In the genomic region with DNA sequence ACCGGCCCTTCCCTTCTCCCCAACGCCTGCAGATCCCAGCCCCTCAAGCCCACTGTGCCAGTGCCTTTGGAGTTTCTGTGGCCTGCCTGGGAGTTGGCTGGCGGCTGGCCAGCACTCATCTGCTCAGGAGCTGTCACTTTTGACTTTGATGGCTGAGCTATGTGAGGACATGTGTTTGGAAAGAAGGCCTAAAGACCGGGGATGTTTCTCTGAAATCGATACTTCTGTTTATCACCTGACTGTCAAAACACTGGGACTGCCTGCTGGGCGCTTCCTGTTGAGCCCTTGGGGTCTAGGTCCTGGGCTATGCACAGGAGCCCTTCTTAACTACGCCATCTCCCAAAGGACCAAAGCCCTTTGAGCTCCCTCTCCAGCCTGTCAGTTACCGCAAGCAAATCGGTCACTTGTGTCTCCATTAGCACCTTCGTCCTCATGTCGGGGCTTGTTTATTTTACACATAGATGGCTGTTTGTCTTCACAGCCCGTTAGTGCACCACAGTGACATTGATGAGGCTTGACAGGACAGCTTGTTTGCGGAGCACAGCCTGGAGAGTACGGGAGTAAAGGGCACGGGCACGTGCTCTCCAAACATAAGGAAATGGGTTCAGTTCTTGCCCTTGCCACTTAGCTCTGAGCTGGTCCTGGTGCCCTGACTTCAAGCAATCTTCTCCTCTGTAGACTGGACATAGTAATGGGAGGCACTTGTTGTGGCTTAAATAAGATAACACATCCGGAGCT, we compare ENCODE assay signal across 15 mouse cellular contexts. TPM values are rescaled to one million over a fixed set of nuclear protein-coding genes. Genes with fewer than 3 reads are reported as not detected.
DNase-seq lines count a peak whose midpoint lies in the region; ATAC-seq and TF ChIP-seq lines count a peak whose summit lies in the region.
"Had no signal": no experiment of that assay in that cellular context is flagged by ENCODE, and none has a peak within 500 bp of the region (broad histone marks: within the 10 kb centered on the region; RNA-seq: fewer than 3 reads in every experiment).

No protein-coding gene starts in this region.

- peak overlapping the region; percentile 6 for H3K27ac ChIP-seq in heart, embryonic 16.5 days (ENCODE audit: low read length)
- H3K27ac ChIP-seq in limb, embryonic 10.5 days: peak overlapping the region; percentile 38; the same call in 1 of the 2 replicates
- H3K27ac ChIP-seq: lung, embryonic 15.5 days; midbrain, embryonic 15.5 days had no signal

- intact Hi-C loops in heart, postnatal 36 days (cut with DNase I): no loop called here

- H3K36me3 ChIP-seq in heart, embryonic 16.5 days (ENCODE audit: control insufficient read depth, insufficient read depth): no peaks in the 10 kb centered on the region
- H3K36me3 ChIP-seq in limb, embryonic 10.5 days: no peaks in the 10 kb centered on the region
- H3K36me3 ChIP-seq: lung, embryonic 15.5 days; midbrain, embryonic 15.5 days had no signal

- H3K27me3 ChIP-seq in heart, embryonic 16.5 days (ENCODE audit: control insufficient read depth, insufficient read depth, low read length): no peaks in the 10 kb centered on the region
- no peaks in the 10 kb centered on the region for H3K27me3 ChIP-seq in limb, embryonic 10.5 days (ENCODE audit: low read depth, poor library complexity, severe bottlenecking)
- H3K27me3 ChIP-seq: lung, embryonic 15.5 days; midbrain, embryonic 15.5 days had no signal

- H3K9me3 ChIP-seq in heart, embryonic 16.5 days (replicated peaks; ENCODE audit: control insufficient read depth, low read length): no peaks in the 10 kb centered on the region; the same call in 1 of the 2 replicates
- no peaks in the 10 kb centered on the region for H3K9me3 ChIP-seq in limb, embryonic 10.5 days (replicated peaks)
- H3K9me3 ChIP-seq: lung, embryonic 15.5 days; midbrain, embryonic 15.5 days had no signal

- WGBS in heart, embryonic 16.5 days: 17% methylated on average over 17 of the region's 17 CpGs
- WGBS in limb, embryonic 10.5 days: 22% methylated on average over 17 of the region's 17 CpGs

- H3K4me1 ChIP-seq in heart, embryonic 16.5 days (ENCODE audit: control insufficient read depth, insufficient read depth, low read length): peaks cover 16% of the 10 kb centered on the region
- peaks cover 44% of the 10 kb centered on the region for H3K4me1 ChIP-seq in limb, embryonic 10.5 days

- ATAC-seq in heart, embryonic 16.5 days (replicated peaks; ENCODE audit: extremely low read depth, insufficient read depth, low FRiP score): peak; percentile 38
- ATAC-seq: midbrain, embryonic 15.5 days had no signal

- 0 out of 2 replicates have a peak overlapping the region, but pooled peaks have one; percentile 39 for H3K9ac ChIP-seq in heart, embryonic 16.5 days (ENCODE audit: low read length)
- H3K9ac ChIP-seq: lung, embryonic 15.5 days; midbrain, embryonic 15.5 days had no signal

- DNase-seq in heart, postnatal 36 days: no peak
- peak; percentile 81 for DNase-seq in brain, embryonic 14.5 days (ENCODE audit: low read depth)
- DNase-seq in embryo, embryonic 11 days: peak; percentile 55
- DNase-seq in limb, embryonic 10.5 days (ENCODE audit: low spot score): no peak
- DNase-seq in frontal cortex, adult 2 months (ENCODE audit: extremely low spot score in 1 of 2, low spot score in 1 of 2): no peak
- DNase-seq in testis, postnatal 14 days (ENCODE audit: low spot score): no peak
- DNase-seq in kidney, postnatal 14 days: no peak
- DNase-seq: adrenal gland, postnatal 14 days; cerebellum, adult 11 months; kidney, adult 18-20 months; layer of hippocampus, adult 9-11 months had no signal

- TF ChIP-seq POLR2A in brain, embryonic 14.5 days (IDR thresholded peaks at IDR 0.05; ENCODE audit: borderline replicate concordance, extremely low read depth, insufficient read depth, insufficient read length, poor library complexity, severe bottlenecking): no peak

- peak overlapping the region; percentile 24 for H3K4me2 ChIP-seq in heart, embryonic 16.5 days (ENCODE audit: low read depth, low read length)
- H3K4me2 ChIP-seq: lung, embryonic 15.5 days; midbrain, embryonic 15.5 days had no signal

- TF ChIP-seq CTCF in brain, embryonic 14.5 days (IDR thresholded peaks at IDR 0.05; ENCODE audit: borderline replicate concordance, extremely low read depth, insufficient read depth, insufficient read length): no peak

- no peak overlapping the region for H3K4me3 ChIP-seq in heart, embryonic 16.5 days (ENCODE audit: low read length)
- no peak overlapping the region for H3K4me3 ChIP-seq in limb, embryonic 10.5 days
- H3K4me3 ChIP-seq: erythroblast, embryonic 14.5 days; lung, embryonic 15.5 days; midbrain, embryonic 15.5 days had no signal

RNA-seq across cellular contexts. Expression of a gene that starts 5.4 kb away (rescaled TPM):
- 0.54 TPM in 1 of 2 replicates, not detected in the other for polyA plus RNA-seq in heart, embryonic 16.5 days (2015; fragmentation: Nextera tagmentation; extraction: Ambion mirVana)
- not detected for total RNA-seq in heart, postnatal 36 days (2021)
- 0.08 and 0.10 TPM in 2 replicates for polyA plus RNA-seq in brain, embryonic 14.5 days (2012; rRNA removed)
- polyA plus RNA-seq in limb, embryonic 10.5 days (2016; fragmentation: Nextera tagmentation; extraction: Ambion mirVana): 0.45 TPM in 1 of 2 replicates, not detected in the other
- 0.27 and 0.38 TPM in 2 replicates for polyA plus RNA-seq in frontal cortex, adult 2 months (2012; rRNA removed)
- polyA plus RNA-seq: lung, embryonic 15.5 days; midbrain, embryonic 15.5 days had no signal

RNA-seq across cellular contexts. Expression of a gene that starts 30.5 kb away (rescaled TPM):
- 8.0 and 9.1 TPM in 2 replicates for polyA plus RNA-seq in heart, embryonic 16.5 days (2015; fragmentation: Nextera tagmentation; extraction: Ambion mirVana)
- total RNA-seq in heart, postnatal 36 days (2021): 10 to 100 TPM; 28.4 to 28.9 TPM
- 22.6 and 30.1 TPM in 2 replicates for polyA plus RNA-seq in brain, embryonic 14.5 days (2012; rRNA removed)
- 9.3 and 11.7 TPM in 2 replicates for polyA plus RNA-seq in limb, embryonic 10.5 days (2016; fragmentation: Nextera tagmentation; extraction: Ambion mirVana)
- polyA plus RNA-seq in frontal cortex, adult 2 months (2012; rRNA removed): 34.1 and 40.5 TPM in 2 replicates

RNA-seq across cellular contexts. Expression of a gene that starts 31.2 kb away (rescaled TPM):
- not detected in 2 replicates for polyA plus RNA-seq in heart, embryonic 16.5 days (2015; fragmentation: Nextera tagmentation; extraction: Ambion mirVana)
- total RNA-seq in heart, postnatal 36 days (2021): under 1 TPM in 1 of 2 experiments, not detected in 1; 0.35 TPM
- polyA plus RNA-seq in brain, embryonic 14.5 days (2012; rRNA removed): not detected in 2 replicates
- not detected in 2 replicates for polyA plus RNA-seq in limb, embryonic 10.5 days (2016; fragmentation: Nextera tagmentation; extraction: Ambion mirVana)
- polyA plus RNA-seq in frontal cortex, adult 2 months (2012; rRNA removed): 0.96 and 1.2 TPM in 2 replicates
- total RNA-seq: adrenal gland, postnatal 14 days had no signal
- polyA plus RNA-seq: erythroblast, embryonic 14.5 days; lung, embryonic 15.5 days; midbrain, embryonic 15.5 days had no signal

Comparison
In these comparisons a context has a peak if more than half of its experiments do, and no peak if none do; other contexts are left out.
1. DNase-seq: peak in brain, embryonic 14.5 days (single experiment) and embryo, embryonic 11 days (single experiment); none in heart, postnatal 36 days (0 of 2), limb, embryonic 10.5 days (single experiment), frontal cortex, adult 2 months (0 of 2), testis, postnatal 14 days (single experiment) and kidney, postnatal 14 days (single experiment).